Mouse (Mus musculus) spleen, adult 2 months (tissue): ENCODE data around the gene Zwilch.

Source experiments
- CTCF ChIP-seq: fragments of 200-500 bp; IDR thresholded peaks from 2 replicates; pipeline ENCODE4 v1.5.1; 2011; ENCODE audit warnings: mild to moderate bottlenecking, inconsistent platforms; ENCODE audit not compliant: insufficient read depth, insufficient read length, insufficient replicate concordance; ENCODE audit errors: extremely low read depth
- POLR2A ChIP-seq: fragments of 200-500 bp; IDR thresholded peaks from 2 replicates; pipeline ENCODE4 v1.6.1; 2011; ENCODE audit warnings: low read depth, low read length, inconsistent platforms

GRCm38 (mm10) chr9:64098282-64098681, 74.6 kb downstream of the Zwilch start:
- no peak for TF ChIP-seq CTCF
- no peak for TF ChIP-seq POLR2A
